Mouse (Mus musculus) E14TG2a.4 (cell line): ENCODE results near the gene Ltc4s.

Experiments
- CTCF ChIP-seq: conservative IDR thresholded peaks from 2 replicates; pipeline ENCODE4 v1.5.1; 2014; ENCODE audit warnings: low read length
- NANOG ChIP-seq: IDR thresholded peaks from 2 replicates; pipeline ENCODE4 v1.6.1; 2014; ENCODE audit warnings: borderline replicate concordance, low read length, mixed read lengths
- POU5F1 ChIP-seq: IDR thresholded peaks from 2 replicates; pipeline ENCODE4 v1.6.1; 2014; ENCODE audit warnings: low read length, borderline replicate concordance

DNA sequence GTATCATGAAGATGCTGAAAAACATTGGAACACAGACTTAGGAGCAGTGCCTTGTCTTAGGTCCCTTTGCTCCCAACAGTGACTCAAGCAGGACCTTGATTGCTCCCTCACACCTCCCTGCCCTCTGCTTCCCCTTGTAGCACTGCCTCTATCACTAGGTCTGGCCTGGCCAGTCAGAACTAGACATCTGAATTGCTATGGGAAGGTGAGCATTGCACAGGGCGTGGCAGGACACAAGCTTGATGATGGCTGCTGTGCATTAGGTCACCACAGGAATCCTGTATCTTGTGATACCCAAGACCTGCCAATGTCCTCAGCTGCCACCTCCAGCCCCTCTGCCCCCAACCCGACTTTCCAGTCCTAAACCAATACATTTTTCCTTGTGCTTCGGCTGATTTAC lies 28.6 kb upstream of the Ltc4s start:
- no peak for TF ChIP-seq CTCF
- TF ChIP-seq NANOG = no peak
- no peak for TF ChIP-seq POU5F1
